Mouse (Mus musculus) stomach, postnatal 0 days (tissue): ENCODE results near the gene Neurod2. TPM values are rescaled to one million over a fixed set of nuclear protein-coding genes. Genes with fewer than 3 reads are reported as not detected.

Experiments
- ATAC-seq: fragments of 200-750 bp; cut with Nextera tagmentation; 2 replicates; pipeline ENCODE4 v1.8.0; 2017; ENCODE audit not compliant: low FRiP score, low TSS enrichment
- DNase-seq: peaks from one replicate; pipeline ENCODE4 v3.0.0-alpha.2; 2016; ENCODE audit warnings: low spot score
- H3K27ac ChIP-seq: fragments of 300-500 bp; sonication (generic); replicated peaks from 2 replicates; pipeline ENCODE4 v1.5.1; 2014; ENCODE audit warnings: mild to moderate bottlenecking, control low read depth
- H3K27me3 ChIP-seq: fragments of 300-500 bp; sonication (generic); 2 replicates; pipeline ENCODE4 v1.6.1; 2014; ENCODE audit warnings: low read length; ENCODE audit not compliant: control insufficient read depth, insufficient read depth
- H3K36me3 ChIP-seq: fragments of 300-500 bp; sonication (generic); 2 replicates; pipeline ENCODE4 v1.6.1; 2014; ENCODE audit warnings: low read length, mixed read lengths; ENCODE audit not compliant: control insufficient read depth, insufficient read depth
- H3K4me1 ChIP-seq: fragments of 300-500 bp; sonication (generic); replicated peaks from 2 replicates; pipeline ENCODE4 v1.6.1; 2014; ENCODE audit warnings: antibody characterized with exemption; ENCODE audit not compliant: control insufficient read depth, insufficient read depth
- H3K4me2 ChIP-seq: fragments of 300-500 bp; sonication (generic); replicated peaks from 2 replicates; pipeline ENCODE4 v1.6.1; 2014; ENCODE audit warnings: low read depth, mild to moderate bottlenecking, control low read depth, moderate library complexity
- H3K4me3 ChIP-seq: fragments of 300-500 bp; sonication (generic); 2 replicates; pipeline ENCODE4 v1.5.1; 2014; ENCODE audit warnings: low read depth, low read length, control low read depth
- H3K9ac ChIP-seq: fragments of 300-500 bp; sonication (generic); 2 replicates; pipeline ENCODE4 v1.6.1; 2014; ENCODE audit warnings: mild to moderate bottlenecking, low read length, control low read depth, mixed read lengths
- H3K9me3 ChIP-seq: fragments of 300-500 bp; sonication (generic); 2 replicates; pipeline ENCODE4 v1.6.1; 2016; ENCODE audit warnings: low read length; ENCODE audit not compliant: control insufficient read depth
- CTCF ChIP-seq: IDR thresholded peaks from 2 replicates; pipeline ENCODE4 v1.5.1; 2016; ENCODE audit warnings: antibody characterized with exemption, low read depth, mild to moderate bottlenecking, moderate library complexity
- EP300 ChIP-seq: optimal IDR thresholded peaks from 2 replicates; pipeline ENCODE3; 2016; ENCODE audit warnings: antibody characterized with exemption
- WGBS: fragments of 180-500 bp; shearing (Covaris S2); extraction: QIAGEN DNeasy Blood & Tissue Kit; methylation state at CpG from one replicate; pipeline ENCODE4 v1.1.7; 2014; 5-methylcytosine and 5-hydroxymethylcytosine counted together
- polyA plus RNA-seq: library from polyadenylated mRNA; unstranded; fragments of >200 nt; fragmentation: Nextera tagmentation; extraction: Ambion mirVana; gene quantifications from 2 replicates; pipeline ENCODE4 v1.2.1, GENCODE M21; 2015

Gene Neurod2
- polyA plus RNA-seq, 1 experiment from 2014 or later = 0.02 TPM

GRCm38 (mm10) chr11:98297778-98298177, 31.7 kb downstream of the Neurod2 start:
- H3K9ac ChIP-seq = no peak overlapping the region
- H3K27me3 ChIP-seq = no peaks in the 10 kb centered on the region
- no peaks in the 10 kb centered on the region for H3K9me3 ChIP-seq
- TF ChIP-seq CTCF (no peak), EP300 (no peak)
- ATAC-seq = no peak
- H3K4me1 ChIP-seq = no peaks in the 10 kb centered on the region
- WGBS = 30% methylated on average over 7 of the region's 7 CpGs
- H3K4me2 ChIP-seq = no peak overlapping the region
- no peak overlapping the region for H3K4me3 ChIP-seq
- H3K27ac ChIP-seq = no peak overlapping the region
- H3K36me3 ChIP-seq = no peaks in the 10 kb centered on the region
- DNase-seq = no peak

GRCm38 (mm10) chr11:98296916-98297315, 32.5 kb downstream of the Neurod2 start:
- no peaks in the 10 kb centered on the region for H3K9me3 ChIP-seq
- TF ChIP-seq CTCF (no peak), EP300 (no peak)
- no peak overlapping the region for H3K27ac ChIP-seq
- no peaks in the 10 kb centered on the region for H3K36me3 ChIP-seq
- no peak overlapping the region for H3K9ac ChIP-seq
- no peak overlapping the region for H3K4me3 ChIP-seq
- no peaks in the 10 kb centered on the region for H3K27me3 ChIP-seq
- H3K4me2 ChIP-seq = no peak overlapping the region
- no peak for DNase-seq
- ATAC-seq = no peak
- 50% methylated on average over 2 of the region's 2 CpGs for WGBS
- H3K4me1 ChIP-seq = no peaks in the 10 kb centered on the region

GRCm38 (mm10) chr11:98296277-98296676, 33.2 kb downstream of the Neurod2 start:
- Histone ChIP-seq H3K36me3 (no peaks in the 10 kb centered on the region), H3K27me3 (no peaks in the 10 kb centered on the region), H3K4me3 (no peak overlapping the region), H3K4me2 (no peak overlapping the region), H3K27ac (no peak overlapping the region), H3K9me3 (no peaks in the 10 kb centered on the region), H3K4me1 (no peaks in the 10 kb centered on the region), H3K9ac (no peak overlapping the region)
- no peak for DNase-seq
- no peak for ATAC-seq
- WGBS = 7% methylated on average over 5 of the region's 5 CpGs
- TF ChIP-seq CTCF = peak; percentile 70
- TF ChIP-seq EP300 = no peak

DNA sequence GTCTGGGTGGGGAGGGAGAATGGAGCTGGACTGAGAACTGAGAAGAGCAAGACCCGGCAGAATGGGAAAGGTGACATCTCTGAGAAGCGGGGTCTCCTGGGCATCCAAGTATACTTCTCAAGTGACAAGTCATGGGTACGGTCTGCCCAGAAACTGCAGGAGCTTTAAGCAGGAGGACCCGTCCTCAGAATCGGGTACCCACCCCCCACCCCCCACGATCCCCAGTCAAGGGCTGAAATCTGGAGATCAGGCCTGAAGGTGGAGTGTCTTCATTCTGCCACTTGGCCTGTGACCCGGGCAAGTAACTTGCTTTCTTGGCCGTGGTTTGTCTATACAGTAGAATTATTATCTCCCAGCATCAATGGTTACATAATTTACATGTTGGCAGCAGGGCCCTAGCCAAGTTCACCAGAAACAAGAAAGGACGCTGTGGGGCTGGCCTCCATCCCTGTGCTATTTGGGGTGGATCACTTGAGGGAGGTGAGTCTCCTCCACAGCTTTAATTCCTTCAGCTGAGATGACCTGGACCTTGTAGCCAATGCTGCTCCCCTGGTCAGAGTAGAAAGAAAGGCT, 34.3 kb downstream of the Neurod2 start:
- TF ChIP-seq EP300 (no peak), CTCF (no peak)
- DNase-seq = no peak
- Histone ChIP-seq H3K9me3 (no peaks in the 10 kb centered on the region), H3K4me2 (peak overlapping the region; percentile 92), H3K27me3 (no peaks in the 10 kb centered on the region), H3K4me3 (peak overlapping the region; percentile 63), H3K36me3 (no peaks in the 10 kb centered on the region), H3K4me1 (no peaks in the 10 kb centered on the region), H3K9ac (peak overlapping the region; percentile 50), H3K27ac (no peak overlapping the region)
- ATAC-seq = no peak
- WGBS = 8% methylated on average over 9 of the region's 9 CpGs

- no peaks in the 10 kb centered on the region for H3K9me3 ChIP-seq
- WGBS = 2% methylated on average over 55 of the region's 58 CpGs
- no peaks in the 10 kb centered on the region for H3K27me3 ChIP-seq
- no peak overlapping the region for H3K27ac ChIP-seq
- TF ChIP-seq CTCF (no peak), EP300 (no peak)
- peak overlapping the region; percentile 92 for H3K4me2 ChIP-seq
- DNase-seq = peak; percentile 70
- H3K4me3 ChIP-seq = peak overlapping the region; percentile 63
- peak overlapping the region; percentile 50 for H3K9ac ChIP-seq
- H3K4me1 ChIP-seq = no peaks in the 10 kb centered on the region
- no peaks in the 10 kb centered on the region for H3K36me3 ChIP-seq
- peak; percentile 37 for ATAC-seq
Measured at GRCm38 (mm10) chr11:98294188-98295012, 35.0 kb downstream of the Neurod2 start.

DNA sequence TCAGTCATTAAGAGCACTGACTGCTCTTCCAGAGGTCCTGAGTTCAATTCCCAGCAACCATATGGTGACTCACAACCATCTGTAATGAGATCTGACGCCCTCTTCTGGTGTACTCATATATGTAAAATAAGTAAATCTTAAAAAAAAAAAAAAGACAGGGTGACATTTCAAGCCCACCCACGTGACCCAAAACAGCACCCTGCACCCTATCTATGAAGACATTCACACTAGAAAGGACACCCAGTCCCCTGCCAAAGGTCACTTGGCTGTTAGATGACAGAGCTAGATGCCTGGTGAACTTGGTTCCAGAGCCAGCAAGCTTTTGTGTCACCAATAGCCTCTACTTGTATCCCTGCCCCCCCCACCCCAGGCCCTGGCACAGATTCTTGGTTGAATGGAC, 36.4 kb downstream of the Neurod2 start:
- 34% methylated on average over 2 of the region's 2 CpGs for WGBS
- no peak for DNase-seq
- Histone ChIP-seq H3K9ac (no peak overlapping the region), H3K4me2 (no peak overlapping the region), H3K27ac (no peak overlapping the region), H3K4me3 (no peak overlapping the region), H3K27me3 (no peaks in the 10 kb centered on the region), H3K36me3 (no peaks in the 10 kb centered on the region), H3K9me3 (no peaks in the 10 kb centered on the region), H3K4me1 (no peaks in the 10 kb centered on the region)
- ATAC-seq = no peak
- TF ChIP-seq EP300 (no peak), CTCF (no peak)
